Mouse (Mus musculus): ENCODE results near the gene Olfr1019.

DNA sequence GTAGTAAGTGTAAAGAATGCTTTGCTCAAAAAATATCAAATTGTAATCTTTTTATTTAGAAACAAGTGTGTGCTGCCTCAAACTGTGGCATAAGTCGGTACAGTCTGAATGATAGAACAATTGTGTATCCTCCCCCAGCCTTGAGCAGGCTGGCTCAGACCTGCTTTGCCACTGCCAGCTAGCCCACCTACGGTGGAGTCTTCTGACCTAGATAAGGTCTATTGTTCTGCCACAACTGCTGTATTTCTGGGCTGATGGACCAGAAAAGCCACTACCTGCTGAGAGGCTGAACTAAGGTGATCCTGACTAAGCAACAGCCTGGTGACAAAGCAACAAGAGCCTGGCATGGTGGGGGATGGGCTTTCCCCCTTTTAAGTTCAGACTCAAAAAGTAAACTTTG, 53.0 kb downstream of the Olfr1019 start:
- TF ChIP-seq CTCF (IDR thresholded peaks at IDR 0.05; ENCODE audit: low read depth, low read length) = no peak
- no peak for TF ChIP-seq POLR2A (IDR thresholded peaks at IDR 0.05; ENCODE audit: borderline replicate concordance, low read depth, low read length)

Measured in bone marrow macrophage, adult 2 months (primary cell).